Mouse (Mus musculus) heart, adult 2 months (tissue): ENCODE measurements around the gene Gbgt1.

Experiments used
- CTCF ChIP-seq: fragments of 200-600 bp; IDR thresholded peaks from 2 replicates; pipeline ENCODE4 v1.8.1; 2022; ENCODE audit warnings: antibody characterized with exemption, mild to moderate bottlenecking, moderate library complexity
- EP300 ChIP-seq: fragments of 200-500 bp; IDR thresholded peaks from 2 replicates; pipeline ENCODE4 v1.6.1; 2011; ENCODE audit warnings: low read depth, low read length, control low read depth; ENCODE audit not compliant: insufficient read depth

DNA sequence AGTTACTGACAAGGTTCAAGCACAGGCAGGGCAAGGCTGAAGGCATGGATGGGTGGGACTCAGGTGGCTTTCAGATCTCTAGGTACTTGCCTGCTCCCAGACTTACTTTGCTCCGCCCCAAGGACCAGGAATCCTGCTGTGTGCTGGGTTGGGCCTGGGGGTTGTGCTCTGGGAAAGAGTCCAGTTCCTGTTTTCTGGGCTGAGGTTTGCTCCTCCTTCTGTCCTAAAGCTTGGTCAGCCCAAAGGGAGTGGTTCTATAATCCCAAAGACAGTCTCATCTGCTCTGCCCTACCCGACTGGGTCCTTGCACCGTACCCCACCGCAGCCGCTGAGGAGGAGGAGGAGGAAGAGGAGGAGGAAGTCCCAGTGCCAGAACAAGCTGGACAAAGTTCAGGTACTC lies at the start of gene Gbgt1:
- TF ChIP-seq CTCF = no peak
- TF ChIP-seq EP300 = no peak
